ENCODE assay signal across 12 mouse cellular contexts in the genomic region with DNA sequence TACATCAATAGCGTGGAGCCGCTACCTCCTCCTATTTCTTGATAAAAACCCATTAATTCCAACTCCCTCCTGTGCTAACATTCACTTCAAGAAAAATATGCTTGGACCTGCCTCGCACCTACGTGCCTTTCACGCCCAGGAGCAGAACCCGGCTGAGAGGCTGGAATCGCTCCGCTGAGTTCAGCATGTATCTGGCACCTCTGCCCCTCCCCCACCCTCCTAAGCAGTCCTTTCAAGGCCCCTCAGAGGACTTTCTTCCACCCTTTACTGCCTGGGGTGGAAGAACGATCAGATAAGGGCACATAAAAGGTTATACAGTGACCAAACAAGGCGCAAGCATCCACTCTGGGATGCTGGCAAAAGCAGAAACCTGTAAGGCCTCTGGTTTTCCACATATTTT. TPM values are rescaled to one million over a fixed set of nuclear protein-coding genes. Genes with fewer than 3 reads are reported as not detected.
DNase-seq lines count a peak whose midpoint lies in the region; ATAC-seq and TF ChIP-seq lines count a peak whose summit lies in the region.
"Had no signal": no experiment of that assay in that cellular context is flagged by ENCODE, and none has a peak within 500 bp of the region (broad histone marks: within the 10 kb centered on the region; RNA-seq: fewer than 3 reads in every experiment).

No protein-coding gene starts in this region.

- TF ChIP-seq CTCF in forebrain, postnatal 0 days (IDR thresholded peaks at IDR 0.05; ENCODE audit: low read depth): no peak
- no peak for TF ChIP-seq CTCF in lung, adult 2 months (IDR thresholded peaks at IDR 0.05; ENCODE audit: insufficient read depth, low read length)

- H3K4me2 ChIP-seq in forebrain, embryonic 12.5 days: peak overlapping the region; percentile 21
- H3K4me2 ChIP-seq in forebrain, postnatal 0 days (ENCODE audit: low read depth): no peak overlapping the region
- no peak overlapping the region for H3K4me2 ChIP-seq in neural tube, embryonic 15.5 days
- peak overlapping the region; percentile 31; the same call in 1 of the 2 replicates for H3K4me2 ChIP-seq in limb, embryonic 13.5 days (replicated peaks)

- DNase-seq in forebrain, postnatal 0 days: no peak
- DNase-seq in neural tube, embryonic 10.5 days (ENCODE audit: extremely low spot score, low spot score): peak; percentile 34
- DNase-seq in cerebellum, adult 11 months: no peak
- DNase-seq in cerebellum, adult 9-11 months: no peak
- DNase-seq in lung, adult 2 months: no peak
- DNase-seq: left cerebral cortex, postnatal 4 days had no signal

- TF ChIP-seq POLR2A in lung, adult 2 months (IDR thresholded peaks at IDR 0.05; ENCODE audit: borderline replicate concordance, extremely low read depth, low read depth, low read length): no peak

- no peak overlapping the region for H3K4me3 ChIP-seq in forebrain, embryonic 12.5 days (replicated peaks)
- H3K4me3 ChIP-seq in forebrain, postnatal 0 days (ENCODE audit: low read depth, low read length): no peak overlapping the region
- no peak overlapping the region for H3K4me3 ChIP-seq in neural tube, embryonic 15.5 days (replicated peaks)
- no peak overlapping the region for H3K4me3 ChIP-seq in limb, embryonic 13.5 days
- no peak overlapping the region for H3K4me3 ChIP-seq in lung, adult 2 months (replicated peaks; ENCODE audit: extremely low read depth, low read depth, low read length)
- H3K4me3 ChIP-seq: erythroblast, embryonic 14.5 days; myocyte had no signal

- no peak overlapping the region for H3K9ac ChIP-seq in forebrain, embryonic 12.5 days
- H3K9ac ChIP-seq in forebrain, postnatal 0 days: no peak overlapping the region
- no peak overlapping the region for H3K9ac ChIP-seq in neural tube, embryonic 15.5 days (replicated peaks)
- no peak overlapping the region for H3K9ac ChIP-seq in limb, embryonic 13.5 days

- peaks cover 4% of the 10 kb centered on the region; the same call in 1 of the 2 replicates for H3K27me3 ChIP-seq in forebrain, embryonic 12.5 days
- H3K27me3 ChIP-seq in forebrain, postnatal 0 days (ENCODE audit: insufficient read depth, low read length): no peaks in the 10 kb centered on the region
- H3K27me3 ChIP-seq in neural tube, embryonic 15.5 days (replicated peaks): no peaks in the 10 kb centered on the region
- H3K27me3 ChIP-seq in limb, embryonic 13.5 days: peaks cover 2% of the 10 kb centered on the region; the same call in 1 of the 2 replicates

- no peaks in the 10 kb centered on the region for H3K36me3 ChIP-seq in forebrain, embryonic 12.5 days (replicated peaks)
- H3K36me3 ChIP-seq in forebrain, postnatal 0 days (ENCODE audit: insufficient read depth): no peaks in the 10 kb centered on the region
- no peaks in the 10 kb centered on the region for H3K36me3 ChIP-seq in neural tube, embryonic 15.5 days
- no peaks in the 10 kb centered on the region for H3K36me3 ChIP-seq in limb, embryonic 13.5 days

- H3K9me3 ChIP-seq in forebrain, embryonic 12.5 days: no peaks in the 10 kb centered on the region
- no peaks in the 10 kb centered on the region for H3K9me3 ChIP-seq in forebrain, postnatal 0 days (ENCODE audit: low read length)
- H3K9me3 ChIP-seq in neural tube, embryonic 15.5 days (replicated peaks): no peaks in the 10 kb centered on the region
- no peaks in the 10 kb centered on the region for H3K9me3 ChIP-seq in limb, embryonic 13.5 days

- H3K27ac ChIP-seq in forebrain, embryonic 12.5 days: no peak overlapping the region
- no peak overlapping the region for H3K27ac ChIP-seq in forebrain, postnatal 0 days (ENCODE audit: low read depth, low read length)
- H3K27ac ChIP-seq in neural tube, embryonic 15.5 days (replicated peaks): no peak overlapping the region
- H3K27ac ChIP-seq in limb, embryonic 13.5 days: no peak overlapping the region

- 12% methylated on average over 10 of the region's 10 CpGs for WGBS in forebrain, embryonic 12.5 days
- WGBS in forebrain, postnatal 0 days: 10% methylated on average over 10 of the region's 10 CpGs
- WGBS in neural tube, embryonic 15.5 days: 9% methylated on average over 10 of the region's 10 CpGs
- 6% methylated on average over 10 of the region's 10 CpGs for WGBS in limb, embryonic 13.5 days
- WGBS in lung, adult 2 months: 25% methylated on average over 10 of the region's 10 CpGs

- peaks cover 8% of the 10 kb centered on the region for H3K4me1 ChIP-seq in forebrain, embryonic 12.5 days
- H3K4me1 ChIP-seq in forebrain, postnatal 0 days (ENCODE audit: insufficient read depth): no peaks in the 10 kb centered on the region
- peaks cover 4% of the 10 kb centered on the region; the same call in 1 of the 2 replicates for H3K4me1 ChIP-seq in neural tube, embryonic 15.5 days
- H3K4me1 ChIP-seq in limb, embryonic 13.5 days: peaks cover 4% of the 10 kb centered on the region
- H3K4me1 ChIP-seq in lung, adult 2 months (ENCODE audit: control insufficient read depth, insufficient read depth, low read length): no peaks in the 10 kb centered on the region

- ATAC-seq in forebrain, embryonic 12.5 days (ENCODE audit: low FRiP score): no peak
- no peak for ATAC-seq in forebrain, postnatal 0 days
- no peak for ATAC-seq in neural tube, embryonic 15.5 days (ENCODE audit: low FRiP score)
- no peak for ATAC-seq in limb, embryonic 13.5 days (ENCODE audit: low FRiP score, low read depth)

RNA-seq across cellular contexts. Expression of gene Lrp2, which starts 26.4 kb away (rescaled TPM):
- polyA plus RNA-seq in forebrain, embryonic 12.5 days (2016; fragmentation: Nextera tagmentation; extraction: Ambion mirVana): 1.5 and 1.8 TPM in 2 replicates
- 0.62 and 1.3 TPM in 2 replicates for total RNA-seq in forebrain, postnatal 0 days (2014; rRNA removed)
- polyA plus RNA-seq in forebrain, postnatal 0 days (2015; fragmentation: Nextera tagmentation; extraction: Ambion mirVana): 0.04 and 0.15 TPM in 2 replicates
- 0.46 and 0.66 TPM in 2 replicates for polyA plus RNA-seq in neural tube, embryonic 15.5 days (2015; fragmentation: Nextera tagmentation; extraction: Ambion mirVana)
- 0.04 TPM in 1 of 2 replicates, not detected in the other for polyA plus RNA-seq in limb, embryonic 13.5 days (2015; fragmentation: Nextera tagmentation; extraction: Ambion mirVana)
- polyA plus RNA-seq in lung, adult 2 months (2012; rRNA removed): 10.3 and 13.6 TPM in 2 replicates
- total RNA-seq: hematopoietic stem cell, adult 5-6 weeks had no signal
- polyA plus RNA-seq: erythroblast, embryonic 14.5 days had no signal

RNA-seq across cellular contexts. Expression of gene Bbs5, which starts 34.7 kb away (rescaled TPM):
- polyA plus RNA-seq in forebrain, embryonic 12.5 days (2016; fragmentation: Nextera tagmentation; extraction: Ambion mirVana): 15.9 and 16.8 TPM in 2 replicates
- 22.7 and 34.4 TPM in 2 replicates for total RNA-seq in forebrain, postnatal 0 days (2014; rRNA removed)
- polyA plus RNA-seq in forebrain, postnatal 0 days (2015; fragmentation: Nextera tagmentation; extraction: Ambion mirVana): 17.9 and 23.4 TPM in 2 replicates
- 23.9 and 26.0 TPM in 2 replicates for polyA plus RNA-seq in neural tube, embryonic 15.5 days (2015; fragmentation: Nextera tagmentation; extraction: Ambion mirVana)
- polyA plus RNA-seq in limb, embryonic 13.5 days (2015; fragmentation: Nextera tagmentation; extraction: Ambion mirVana): 20.5 and 21.6 TPM in 2 replicates
- polyA plus RNA-seq in lung, adult 2 months (2012; rRNA removed): 1.4 and 2.2 TPM in 2 replicates
- polyA plus RNA-seq: erythroblast, embryonic 14.5 days had no signal

RNA-seq across cellular contexts. Expression of gene Klhl41, which starts 57.7 kb away (rescaled TPM):
- 0.24 and 0.37 TPM in 2 replicates for polyA plus RNA-seq in forebrain, embryonic 12.5 days (2016; fragmentation: Nextera tagmentation; extraction: Ambion mirVana)
- 0.10 and 0.15 TPM in 2 replicates for total RNA-seq in forebrain, postnatal 0 days (2014; rRNA removed)
- polyA plus RNA-seq in forebrain, postnatal 0 days (2015; fragmentation: Nextera tagmentation; extraction: Ambion mirVana): 0.10 and 0.13 TPM in 2 replicates
- polyA plus RNA-seq in neural tube, embryonic 15.5 days (2015; fragmentation: Nextera tagmentation; extraction: Ambion mirVana): 2.1 and 2.2 TPM in 2 replicates
- 17.6 and 22.0 TPM in 2 replicates for polyA plus RNA-seq in limb, embryonic 13.5 days (2015; fragmentation: Nextera tagmentation; extraction: Ambion mirVana)
- polyA plus RNA-seq in lung, adult 2 months (2012; rRNA removed): 0.35 and 5.1 TPM in 2 replicates
- total RNA-seq: hematopoietic stem cell, adult 5-6 weeks had no signal
- polyA plus RNA-seq: erythroblast, embryonic 14.5 days had no signal

Comparison
In these comparisons a context has a peak if more than half of its experiments do, and no peak if none do; other contexts are left out.
1. H3K4me2 ChIP-seq: peak in forebrain, embryonic 12.5 days (single experiment) and limb, embryonic 13.5 days (single experiment); none in forebrain, postnatal 0 days (single experiment) and neural tube, embryonic 15.5 days (single experiment).